Mouse (Mus musculus) gastrocnemius, adult 2 months (tissue): Measurements from ENCODE around the gene Lyst. TPM values are rescaled to one million over a fixed set of nuclear protein-coding genes. Genes with fewer than 3 reads are reported as not detected.
"Not testable (repeated sequence)": the region's sequence is repeated elsewhere in the genome, so short reads cannot be mapped to it uniquely, and the experiment has no call there.

Source experiments
- DNase-seq: peaks from one replicate; pipeline ENCODE4 v3.0.0; 2022
- H3K27ac ChIP-seq: fragments of 200-600 bp; 2 replicates; pipeline ENCODE4 v1.8.1; 2022; ENCODE audit warnings: mild to moderate bottlenecking
- H3K4me3 ChIP-seq: fragments of 200-600 bp; 2 replicates; pipeline ENCODE4 v1.8.1; 2022; ENCODE audit warnings: mild to moderate bottlenecking, moderate library complexity
- CTCF ChIP-seq: fragments of 200-600 bp; IDR thresholded peaks from 2 replicates; pipeline ENCODE4 v1.8.1; 2022; ENCODE audit warnings: antibody characterized with exemption, mild to moderate bottlenecking, moderate library complexity
- intact Hi-C: fragments of 180-260 bp; cut with DNase I; formaldehyde crosslinking; loops from one replicate; pipeline ENCODE4 v1.15.1; 2025
- total RNA-seq, 2 experiments: library from RNA; stranded (reverse); gene quantifications; 2 replicates each; pipeline ENCODE4 v1.2.3; 2021

The Lyst gene
- total RNA-seq, 2 experiments from 2014 or later: 3.9 to 6.1 TPM

- H3K4me3 ChIP-seq: no peak overlapping the region
- H3K27ac ChIP-seq: no peak overlapping the region
- TF ChIP-seq CTCF: no peak
- no peak for DNase-seq
- intact Hi-C loops: no loop called here
These were observed 31.3 kb downstream of the Lyst start for GRCm38 (mm10) chr13:13621456-13621855.

GRCm38 (mm10) chr13:13622565-13622964, 32.4 kb downstream of the Lyst start:
- Histone ChIP-seq H3K27ac (no peak overlapping the region), H3K4me3 (no peak overlapping the region)
- intact Hi-C loops: no loop called here
- no peak for DNase-seq
- TF ChIP-seq CTCF: no peak

- Histone ChIP-seq H3K4me3 (no peak overlapping the region), H3K27ac (no peak overlapping the region)
- intact Hi-C loops: no loop called here
- no peak for TF ChIP-seq CTCF
- no peak for DNase-seq
These were observed 43.5 kb downstream of the Lyst start for GRCm38 (mm10) chr13:13633746-13634145.

GRCm38 (mm10) chr13:13634706-13635105, 44.5 kb downstream of the Lyst start:
- intact Hi-C loops: no loop called here
- Histone ChIP-seq H3K4me3 (no peak overlapping the region), H3K27ac (no peak overlapping the region)
- TF ChIP-seq CTCF: no peak
- no peak for DNase-seq

- intact Hi-C loops: no loop called here
- Histone ChIP-seq H3K4me3 (no peak overlapping the region), H3K27ac (no peak overlapping the region)
- TF ChIP-seq CTCF: no peak
- no peak for DNase-seq
These were observed 45.0 kb downstream of the Lyst start for GRCm38 (mm10) chr13:13635224-13635623.

GRCm38 (mm10) chr13:13637577-13637976, 47.4 kb downstream of the Lyst start:
- intact Hi-C loops: no loop called here
- DNase-seq: no peak
- Histone ChIP-seq H3K27ac (no peak overlapping the region), H3K4me3 (no peak overlapping the region)
- no peak for TF ChIP-seq CTCF

- TF ChIP-seq CTCF: no peak
- intact Hi-C loops: no loop called here
- no peak for DNase-seq
- Histone ChIP-seq H3K4me3 (no peak overlapping the region), H3K27ac (no peak overlapping the region)
These were observed 47.8 kb downstream of the Lyst start for GRCm38 (mm10) chr13:13637981-13638380.

GRCm38 (mm10) chr13:13638725-13639124, 48.5 kb downstream of the Lyst start:
- Histone ChIP-seq H3K27ac (no peak overlapping the region), H3K4me3 (no peak overlapping the region)
- no peak for TF ChIP-seq CTCF
- intact Hi-C loops: no loop called here
- no peak for DNase-seq

GRCm38 (mm10) chr13:13647296-13647695, 57.1 kb downstream of the Lyst start:
- no peak for TF ChIP-seq CTCF
- no peak overlapping the region for H3K4me3 ChIP-seq
- intact Hi-C loops: no loop called here
- H3K27ac ChIP-seq: no peak overlapping the region
- DNase-seq: no peak

GRCm38 (mm10) chr13:13655453-13655852, 65.3 kb downstream of the Lyst start:
- peak; percentile 30; the same call in 1 of the 2 replicates for TF ChIP-seq CTCF
- intact Hi-C loops: no loop called here
- no peak for DNase-seq
- Histone ChIP-seq H3K27ac (no peak overlapping the region), H3K4me3 (no peak overlapping the region)

- DNase-seq, H3K4me3 ChIP-seq, intact Hi-C loops, H3K27ac ChIP-seq: not testable (repeated sequence)
These were observed 75.9 kb downstream of the Lyst start for GRCm38 (mm10) chr13:13666103-13666502.

GRCm38 (mm10) chr13:13670669-13671068, 80.5 kb downstream of the Lyst start:
- intact Hi-C loops: no loop called here
- Histone ChIP-seq H3K27ac (no peak overlapping the region), H3K4me3 (no peak overlapping the region)
- DNase-seq: no peak
- no peak for TF ChIP-seq CTCF

GRCm38 (mm10) chr13:13671585-13672328, 81.6 kb downstream of the Lyst start:
- intact Hi-C loops: no loop called here
- Histone ChIP-seq H3K4me3 (no peak overlapping the region), H3K27ac (no peak overlapping the region)
- DNase-seq: no peak
- no peak for TF ChIP-seq CTCF

GRCm38 (mm10) chr13:13674669-13675343, 84.6 kb downstream of the Lyst start:
- intact Hi-C loops: no loop called here
- TF ChIP-seq CTCF: no peak
- no peak for DNase-seq
- Histone ChIP-seq H3K4me3 (no peak overlapping the region), H3K27ac (no peak overlapping the region)
